Mouse (Mus musculus) lung, embryonic 14.5 days (tissue): Measurements from ENCODE around the gene Sebox. TPM values are rescaled to one million over a fixed set of nuclear protein-coding genes. Genes with fewer than 3 reads are reported as not detected.

Source experiments
- ATAC-seq: fragments of 200-750 bp; cut with Nextera tagmentation; 2 replicates; pipeline ENCODE4 v1.8.0; 2017; ENCODE audit warnings: mild to moderate bottlenecking, moderate TSS enrichment, moderate library complexity; ENCODE audit not compliant: insufficient read depth
- DNase-seq: peaks from one replicate; pipeline ENCODE4 v3.0.0-alpha.2; 2015
- H3K27ac ChIP-seq: fragments of 300-500 bp; sonication (generic); 2 replicates; pipeline ENCODE4 v1.5.1; 2014; ENCODE audit warnings: low read depth, mild to moderate bottlenecking, moderate library complexity
- H3K27me3 ChIP-seq: fragments of 300-500 bp; sonication (generic); 2 replicates; pipeline ENCODE4 v1.6.1; 2014; ENCODE audit warnings: low read length, control low read depth; ENCODE audit not compliant: insufficient read depth
- H3K36me3 ChIP-seq: fragments of 300-500 bp; sonication (generic); 2 replicates; pipeline ENCODE4 v1.6.1; 2014; ENCODE audit warnings: control low read depth; ENCODE audit not compliant: insufficient read depth
- H3K4me1 ChIP-seq: fragments of 300-500 bp; sonication (generic); 2 replicates; pipeline ENCODE4 v1.6.1; 2014; ENCODE audit warnings: antibody characterized with exemption, control low read depth; ENCODE audit not compliant: insufficient read depth
- H3K4me2 ChIP-seq: fragments of 300-500 bp; sonication (generic); 2 replicates; pipeline ENCODE4 v1.6.1; 2014; ENCODE audit warnings: mild to moderate bottlenecking
- H3K4me3 ChIP-seq: fragments of 300-500 bp; sonication (generic); 2 replicates; pipeline ENCODE4 v1.5.1; 2014; ENCODE audit warnings: low read depth, low read length
- H3K9ac ChIP-seq: fragments of 300-500 bp; sonication (generic); 2 replicates; pipeline ENCODE4 v1.6.1; 2014
- H3K9me3 ChIP-seq: fragments of 300-500 bp; sonication (generic); 2 replicates; pipeline ENCODE4 v1.6.1; 2016; ENCODE audit warnings: low read depth, low read length, control low read depth
- CTCF ChIP-seq: IDR thresholded peaks from 2 replicates; pipeline ENCODE4 v1.5.1; 2016; ENCODE audit warnings: antibody characterized with exemption, low read depth
- WGBS: fragments of 180-500 bp; shearing (Covaris S2); extraction: QIAGEN DNeasy Blood & Tissue Kit; methylation state at CpG from one replicate; pipeline ENCODE4 v1.1.7; 2014; 5-methylcytosine and 5-hydroxymethylcytosine counted together
- polyA plus RNA-seq: library from polyadenylated mRNA; unstranded; fragments of >200 nt; fragmentation: Nextera tagmentation; extraction: Ambion mirVana; gene quantifications from 2 replicates; pipeline ENCODE4 v1.2.1, GENCODE M21; 2014

Sebox gene
- polyA plus RNA-seq, 1 experiment from 2014 or later: not detected

DNA sequence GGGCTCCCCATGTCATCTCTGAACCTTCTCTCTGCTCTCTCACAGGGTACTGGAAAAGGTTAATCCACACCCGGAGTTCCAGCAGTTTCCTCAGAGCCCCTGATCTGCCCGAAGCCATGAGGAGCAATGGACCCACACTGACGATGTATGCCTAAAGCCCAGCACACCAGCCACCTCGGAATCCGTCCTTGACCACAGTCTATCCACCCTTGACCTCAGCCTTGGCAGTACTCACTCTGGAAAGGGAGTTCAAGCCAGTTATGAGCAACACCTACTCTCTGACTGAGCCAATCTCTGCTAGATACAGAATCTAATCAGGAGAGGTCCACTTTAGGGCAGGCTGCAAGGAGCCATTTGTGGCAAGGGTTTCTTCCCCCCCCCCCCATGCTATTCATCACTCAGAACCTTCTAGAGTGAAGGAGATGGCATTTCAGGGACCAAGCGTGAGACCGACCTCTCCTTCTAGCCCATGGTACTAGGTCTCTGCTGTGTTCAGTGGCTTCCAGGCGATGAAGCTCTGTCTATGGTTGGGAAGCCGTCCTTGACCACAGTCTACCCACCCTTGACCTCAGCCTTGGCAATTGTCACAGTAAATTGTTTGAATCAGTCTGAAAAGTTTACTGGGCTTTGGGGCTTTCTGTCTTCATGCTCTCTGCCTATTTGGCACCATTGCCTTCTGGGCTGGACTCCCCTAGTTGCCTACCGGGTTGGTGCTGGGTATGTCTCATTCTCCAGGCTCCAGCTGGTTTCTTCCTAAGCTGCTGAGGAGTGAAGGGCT lies 31.7 kb upstream of the Sebox start:
- no peak for TF ChIP-seq CTCF
- Histone ChIP-seq H3K4me3 (no peak overlapping the region), H3K9me3 (no peaks in the 10 kb centered on the region), H3K4me2 (no peak overlapping the region), H3K4me1 (0 out of 2 replicates have a peak, but pooled peaks cover under 1% of the 10 kb centered on the region), H3K27ac (no peak overlapping the region), H3K9ac (no peak overlapping the region), H3K27me3 (no peaks in the 10 kb centered on the region), H3K36me3 (no peaks in the 10 kb centered on the region)
- DNase-seq: no peak
- no peak for ATAC-seq
- WGBS: 87% methylated on average over 10 of the region's 10 CpGs

DNA sequence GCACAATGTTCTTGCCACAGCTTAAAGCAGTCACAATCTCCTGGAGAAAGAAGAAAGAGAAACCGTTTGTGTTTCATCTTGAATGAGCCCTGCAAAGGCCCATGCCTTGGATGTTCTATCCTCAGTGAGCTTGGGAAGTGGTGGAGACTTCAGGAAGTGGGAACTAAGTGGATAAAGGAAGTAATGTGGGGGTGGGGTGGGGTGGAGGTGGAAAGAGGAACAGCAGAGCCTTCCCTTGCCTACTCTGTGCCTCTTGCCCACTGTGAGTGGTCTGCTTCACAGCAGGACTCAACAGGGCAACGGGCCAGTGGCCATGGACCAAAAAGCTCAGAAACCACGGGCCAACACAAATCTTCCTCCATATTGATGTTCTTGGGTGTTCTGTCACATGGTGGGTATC lies 28.0 kb upstream of the Sebox start:
- H3K9ac ChIP-seq: no peak overlapping the region
- 75% methylated on average over 3 of the region's 3 CpGs for WGBS
- TF ChIP-seq CTCF: no peak
- DNase-seq: no peak
- H3K27ac ChIP-seq: no peak overlapping the region
- no peaks in the 10 kb centered on the region for H3K9me3 ChIP-seq
- no peak for ATAC-seq
- no peak overlapping the region for H3K4me2 ChIP-seq
- H3K4me1 ChIP-seq: no peaks in the 10 kb centered on the region
- H3K4me3 ChIP-seq: no peak overlapping the region
- no peaks in the 10 kb centered on the region for H3K27me3 ChIP-seq
- no peaks in the 10 kb centered on the region for H3K36me3 ChIP-seq

DNA sequence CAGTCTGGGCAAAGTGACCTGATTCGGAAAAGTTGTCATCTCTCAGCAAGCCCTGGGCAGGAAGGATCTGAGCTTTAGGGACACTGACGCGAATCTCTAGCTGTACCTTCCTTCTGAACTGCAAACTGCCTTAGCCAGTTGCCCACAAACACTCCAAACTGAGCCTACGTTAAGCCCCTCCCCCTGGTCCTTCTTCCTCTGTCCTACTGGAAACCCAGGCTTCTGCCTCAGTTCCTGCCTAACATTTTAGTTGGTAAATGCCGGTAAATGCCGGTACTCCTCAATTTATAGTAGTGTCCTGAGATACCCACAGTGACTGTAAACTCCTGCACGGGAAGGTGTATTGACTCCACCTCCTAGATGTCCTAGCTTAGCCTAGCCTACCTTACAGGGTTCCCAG lies 19.6 kb upstream of the Sebox start:
- no peak for DNase-seq
- H3K9me3 ChIP-seq: no peaks in the 10 kb centered on the region
- no peak overlapping the region for H3K9ac ChIP-seq
- no peak for TF ChIP-seq CTCF
- H3K36me3 ChIP-seq: no peaks in the 10 kb centered on the region
- no peaks in the 10 kb centered on the region for H3K4me1 ChIP-seq
- no peak overlapping the region for H3K4me2 ChIP-seq
- no peak for ATAC-seq
- no peak overlapping the region for H3K27ac ChIP-seq
- 51% methylated on average over 7 of the region's 7 CpGs for WGBS
- H3K4me3 ChIP-seq: no peak overlapping the region
- H3K27me3 ChIP-seq: peaks cover 33% of the 10 kb centered on the region

DNA sequence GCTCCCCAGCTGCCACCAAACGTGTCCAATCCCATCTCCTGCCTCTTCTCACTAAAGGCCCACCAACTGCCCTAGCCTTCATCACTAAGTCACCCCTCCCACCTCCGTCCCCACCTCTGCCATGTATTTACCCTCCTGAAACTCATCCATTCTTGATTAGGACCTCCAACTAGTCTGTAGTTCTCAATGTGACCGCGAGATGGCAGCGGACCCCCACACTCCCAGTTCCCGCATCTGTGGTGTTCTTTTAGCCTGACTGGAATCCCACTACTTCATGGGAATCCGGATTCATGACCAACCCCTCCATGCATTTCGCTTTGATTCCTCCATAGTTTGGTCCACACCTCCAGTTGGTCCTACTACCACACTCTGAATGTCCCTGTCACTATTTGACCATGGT lies 15.1 kb upstream of the Sebox start:
- Histone ChIP-seq H3K9ac (no peak overlapping the region), H3K27me3 (peaks cover 65% of the 10 kb centered on the region), H3K4me2 (no peak overlapping the region), H3K36me3 (no peaks in the 10 kb centered on the region), H3K27ac (no peak overlapping the region), H3K4me1 (no peaks in the 10 kb centered on the region), H3K9me3 (no peaks in the 10 kb centered on the region), H3K4me3 (no peak overlapping the region)
- ATAC-seq (no peak; the same call in 1 of the 2 replicates), DNase-seq (peak; percentile 83)
- 2% methylated on average over 8 of the region's 8 CpGs for WGBS
- peak; percentile 86 for TF ChIP-seq CTCF

DNA sequence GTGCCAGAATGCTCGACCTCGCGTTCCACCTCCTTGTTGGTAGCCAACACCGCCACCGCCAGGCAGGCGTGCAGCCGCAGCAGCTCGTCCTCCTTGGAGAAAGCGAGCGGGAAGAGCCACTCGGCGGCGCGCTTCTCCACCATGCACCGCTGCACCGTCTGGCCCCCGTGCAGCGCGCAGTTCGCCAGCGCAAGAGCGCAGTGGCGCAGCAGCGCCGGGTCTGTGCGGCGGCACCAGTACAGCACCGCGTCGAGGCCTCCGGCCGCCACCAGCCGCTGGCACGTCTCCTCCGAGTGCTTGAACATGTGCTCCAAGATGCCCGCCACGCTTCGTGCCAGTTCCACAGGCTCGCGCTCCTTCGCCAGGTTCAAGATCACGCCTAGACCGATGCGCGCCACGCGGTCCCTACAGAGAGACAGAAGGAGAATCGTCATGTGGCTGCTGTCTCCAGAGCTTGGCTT lies 12.4 kb upstream of the Sebox start:
- TF ChIP-seq CTCF: peak; percentile 37; the same call in 1 of the 2 replicates
- ATAC-seq (no peak), DNase-seq (peak; percentile 56)
- no peak overlapping the region for H3K27ac ChIP-seq
- peak overlapping the region; percentile 51 for H3K4me2 ChIP-seq
- peaks cover 69% of the 10 kb centered on the region for H3K27me3 ChIP-seq
- no peaks in the 10 kb centered on the region for H3K9me3 ChIP-seq
- WGBS: 8% methylated on average over 45 of the region's 48 CpGs
- no peaks in the 10 kb centered on the region for H3K36me3 ChIP-seq
- H3K4me1 ChIP-seq: no peaks in the 10 kb centered on the region
- H3K9ac ChIP-seq: peak overlapping the region; percentile 6; the same call in 1 of the 2 replicates
- peak overlapping the region; percentile 18 for H3K4me3 ChIP-seq

DNA sequence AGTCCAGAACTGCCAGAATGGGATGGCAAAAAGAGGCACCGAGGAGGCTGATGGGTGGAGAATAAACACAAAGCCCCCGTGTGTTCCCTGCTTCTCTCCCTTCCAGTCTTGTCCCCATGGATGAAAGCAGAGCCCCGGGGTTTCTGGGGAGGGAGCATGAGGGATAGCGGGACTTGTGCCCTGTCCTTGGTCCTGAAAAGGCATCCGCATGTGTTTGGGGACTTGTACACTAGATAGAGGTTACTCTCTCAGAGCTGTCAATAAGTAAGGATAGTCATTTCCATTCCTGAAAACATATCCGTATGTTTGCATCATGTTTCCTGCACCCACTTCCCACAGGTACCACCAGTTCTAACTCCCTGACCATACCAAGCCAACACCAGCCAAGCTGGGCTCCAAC lies 7.3 kb upstream of the Sebox start:
- H3K9ac ChIP-seq: no peak overlapping the region
- DNase-seq (peak; percentile 87), ATAC-seq (no peak)
- peaks cover 65% of the 10 kb centered on the region for H3K27me3 ChIP-seq
- no peak overlapping the region for H3K27ac ChIP-seq
- no peaks in the 10 kb centered on the region for H3K9me3 ChIP-seq
- WGBS: 4% methylated on average over 6 of the region's 6 CpGs
- TF ChIP-seq CTCF: no peak
- no peak overlapping the region for H3K4me3 ChIP-seq
- 0 out of 2 replicates have a peak, but pooled peaks cover 4% of the 10 kb centered on the region for H3K4me1 ChIP-seq
- H3K4me2 ChIP-seq: no peak overlapping the region
- no peaks in the 10 kb centered on the region for H3K36me3 ChIP-seq

DNA sequence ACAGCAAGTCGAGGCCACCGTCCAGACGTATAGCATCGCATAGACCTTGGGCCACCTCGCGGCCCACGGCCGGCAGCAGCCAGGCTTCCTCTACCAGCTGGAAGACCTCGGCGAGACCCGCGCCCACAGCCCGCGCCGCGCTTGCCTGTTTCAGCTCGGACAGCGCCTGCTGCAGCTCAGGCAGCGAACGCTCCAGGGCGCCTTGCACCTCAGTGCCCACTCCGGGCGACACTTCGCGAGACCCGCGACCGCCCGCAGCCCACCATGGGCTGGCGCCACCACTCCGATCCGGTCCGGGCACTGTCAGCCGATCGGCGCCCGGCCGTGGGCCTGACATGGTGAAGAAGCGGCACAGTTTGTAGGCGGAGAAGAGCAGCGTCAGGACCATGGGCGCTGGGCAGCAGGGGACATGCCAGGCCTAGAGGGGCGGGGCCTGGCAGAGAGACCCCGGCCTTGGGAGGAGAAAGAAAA lies 6.1 kb upstream of the Sebox start:
- peak; percentile 42 for DNase-seq

More for the DNA sequence above, 6.1 kb upstream of the Sebox start:
- peak overlapping the region; percentile 99 for H3K4me2 ChIP-seq
- no peak for TF ChIP-seq CTCF
- H3K27me3 ChIP-seq: peaks cover 56% of the 10 kb centered on the region
- 0 out of 2 replicates have a peak, but pooled peaks cover 4% of the 10 kb centered on the region for H3K4me1 ChIP-seq
- H3K4me3 ChIP-seq: peak overlapping the region; percentile 50
- H3K9ac ChIP-seq: peak overlapping the region; percentile 41
- no peak overlapping the region for H3K27ac ChIP-seq
- ATAC-seq: peak; percentile 51
- no peaks in the 10 kb centered on the region for H3K9me3 ChIP-seq
- H3K36me3 ChIP-seq: no peaks in the 10 kb centered on the region
- WGBS: under 1% methylated on average over 44 of the region's 44 CpGs
